Mouse (Mus musculus) bone marrow macrophage, adult 2 months (primary cell): ENCODE measurements around the gene Pacsin2.

ENCODE experiments used
- CTCF ChIP-seq: IDR thresholded peaks from 2 replicates; pipeline ENCODE4 v1.5.1; 2012; ENCODE audit warnings: low read depth, mild to moderate bottlenecking, low read length, moderate library complexity
- POLR2A ChIP-seq: IDR thresholded peaks from 2 replicates; pipeline ENCODE4 v1.6.1; 2012; ENCODE audit warnings: mild to moderate bottlenecking, low read depth, low read length, borderline replicate concordance

GRCm38 (mm10) chr15:83428586-83428985 lies 35.8 kb downstream of the Pacsin2 start:
- no peak for TF ChIP-seq POLR2A
- TF ChIP-seq CTCF = no peak
